Mouse (Mus musculus): ENCODE data around the gene Sirt5. TPM values are rescaled to one million over a fixed set of nuclear protein-coding genes. Genes with fewer than 3 reads are reported as not detected.
A peak's percentile ranks its signal among the peaks of the same experiment; 100 is the strongest.

The Sirt5 gene
- 2.6 and 9.7 TPM in 2 replicates for polyA plus RNA-seq (2011; ENCODE audit: insufficient read depth, insufficient read length, low replicate concordance, missing spikeins)

GRCm38 (mm10) chr13:43364985-43365824 is at the start of gene Sirt5:
Gene Sirt5, plus strand, starts transcription at chr13:43365496.
- H3K27ac ChIP-seq (ENCODE audit: control insufficient read depth, insufficient read depth, low read depth, low read length, poor library complexity) = peak within 1 kb of the TSS; percentile 28; the same call in 1 of the 2 replicates
- WGBS = 13% methylated on average over 42 of the region's 42 CpGs
- TF ChIP-seq CTCF (IDR thresholded peaks at IDR 0.05; ENCODE audit: control insufficient read depth, insufficient read depth, low read length) = peak; percentile 82
- 0 out of 2 replicates have a peak, but pooled peaks have one; percentile 36 for TF ChIP-seq POLR2A (IDR thresholded peaks at IDR 0.05; ENCODE audit: borderline replicate concordance, control insufficient read depth, low read depth, low read length)
- no peaks in the 10 kb centered on the region; the same call in 1 of the 2 replicates for H3K4me1 ChIP-seq (ENCODE audit: control insufficient read depth, insufficient read depth, low read length)
- peak within 1 kb of the TSS; percentile 89 for H3K4me3 ChIP-seq (replicated peaks; ENCODE audit: control insufficient read depth, low read depth, low read length)

GRCm38 (mm10) chr13:43317411-43317810 is 47.9 kb upstream of the Sirt5 start:
- 85% methylated on average over 5 of the region's 5 CpGs for WGBS
- TF ChIP-seq POLR2A (IDR thresholded peaks at IDR 0.05; ENCODE audit: borderline replicate concordance, control insufficient read depth, low read depth, low read length) (no peak), CTCF (IDR thresholded peaks at IDR 0.05; ENCODE audit: control insufficient read depth, insufficient read depth, low read length) (no peak)
- H3K4me1 ChIP-seq (ENCODE audit: control insufficient read depth, insufficient read depth, low read length) = no peaks in the 10 kb centered on the region
- H3K4me3 ChIP-seq (replicated peaks; ENCODE audit: control insufficient read depth, low read depth, low read length) = no peak overlapping the region
- H3K27ac ChIP-seq (ENCODE audit: control insufficient read depth, insufficient read depth, low read depth, low read length, poor library complexity) = no peak overlapping the region

- Histone ChIP-seq H3K27ac (ENCODE audit: control insufficient read depth, insufficient read depth, low read depth, low read length, poor library complexity) (no peak overlapping the region), H3K4me1 (ENCODE audit: control insufficient read depth, insufficient read depth, low read length) (no peaks in the 10 kb centered on the region), H3K4me3 (replicated peaks; ENCODE audit: control insufficient read depth, low read depth, low read length) (no peak overlapping the region)
- no peak for TF ChIP-seq POLR2A (IDR thresholded peaks at IDR 0.05; ENCODE audit: borderline replicate concordance, control insufficient read depth, low read depth, low read length)
- TF ChIP-seq CTCF (IDR thresholded peaks at IDR 0.05; ENCODE audit: control insufficient read depth, insufficient read depth, low read length) = no peak
- 29% methylated on average over 3 of the region's 3 CpGs for WGBS
Measured at GRCm38 (mm10) chr13:43319396-43319795, 45.9 kb upstream of the Sirt5 start.

GRCm38 (mm10) chr13:43321492-43321891 is 43.8 kb upstream of the Sirt5 start:
- no peaks in the 10 kb centered on the region for H3K4me1 ChIP-seq (ENCODE audit: control insufficient read depth, insufficient read depth, low read length)

GRCm38 (mm10) chr13:43325427-43325826 is 39.9 kb upstream of the Sirt5 start:
- WGBS = 5% methylated on average over 1 of the region's 1 CpGs
- TF ChIP-seq POLR2A (IDR thresholded peaks at IDR 0.05; ENCODE audit: borderline replicate concordance, control insufficient read depth, low read depth, low read length) (no peak), CTCF (IDR thresholded peaks at IDR 0.05; ENCODE audit: control insufficient read depth, insufficient read depth, low read length) (no peak)
- no peaks in the 10 kb centered on the region; the same call in 1 of the 2 replicates for H3K4me1 ChIP-seq (ENCODE audit: control insufficient read depth, insufficient read depth, low read length)
- no peak overlapping the region for H3K4me3 ChIP-seq (replicated peaks; ENCODE audit: control insufficient read depth, low read depth, low read length)
- no peak overlapping the region for H3K27ac ChIP-seq (ENCODE audit: control insufficient read depth, insufficient read depth, low read depth, low read length, poor library complexity)

More at GRCm38 (mm10) chr13:43321492-43321891, 43.8 kb upstream of the Sirt5 start:
- no peak for TF ChIP-seq CTCF (IDR thresholded peaks at IDR 0.05; ENCODE audit: control insufficient read depth, insufficient read depth, low read length)
- TF ChIP-seq POLR2A (IDR thresholded peaks at IDR 0.05; ENCODE audit: borderline replicate concordance, control insufficient read depth, low read depth, low read length) = no peak
- WGBS = 67% methylated on average over 2 of the region's 2 CpGs
- Histone ChIP-seq H3K27ac (ENCODE audit: control insufficient read depth, insufficient read depth, low read depth, low read length, poor library complexity) (no peak overlapping the region), H3K4me3 (replicated peaks; ENCODE audit: control insufficient read depth, low read depth, low read length) (no peak overlapping the region)

GRCm38 (mm10) chr13:43331721-43332444 is 33.4 kb upstream of the Sirt5 start:
- Histone ChIP-seq H3K4me1 (ENCODE audit: control insufficient read depth, insufficient read depth, low read length) (no peaks in the 10 kb centered on the region; the same call in 1 of the 2 replicates), H3K27ac (ENCODE audit: control insufficient read depth, insufficient read depth, low read depth, low read length, poor library complexity) (no peak overlapping the region), H3K4me3 (replicated peaks; ENCODE audit: control insufficient read depth, low read depth, low read length) (no peak overlapping the region)
- WGBS = 39% methylated on average over 11 of the region's 11 CpGs
- no peak for TF ChIP-seq CTCF (IDR thresholded peaks at IDR 0.05; ENCODE audit: control insufficient read depth, insufficient read depth, low read length)
- TF ChIP-seq POLR2A (IDR thresholded peaks at IDR 0.05; ENCODE audit: borderline replicate concordance, control insufficient read depth, low read depth, low read length) = no peak

GRCm38 (mm10) chr13:43332591-43332990 is 32.7 kb upstream of the Sirt5 start:
- H3K4me1 ChIP-seq (ENCODE audit: control insufficient read depth, insufficient read depth, low read length) = no peaks in the 10 kb centered on the region; the same call in 1 of the 2 replicates
- no peak overlapping the region for H3K4me3 ChIP-seq (replicated peaks; ENCODE audit: control insufficient read depth, low read depth, low read length)
- TF ChIP-seq CTCF (IDR thresholded peaks at IDR 0.05; ENCODE audit: control insufficient read depth, insufficient read depth, low read length) (no peak), POLR2A (IDR thresholded peaks at IDR 0.05; ENCODE audit: borderline replicate concordance, control insufficient read depth, low read depth, low read length) (no peak)
- no peak overlapping the region for H3K27ac ChIP-seq (ENCODE audit: control insufficient read depth, insufficient read depth, low read depth, low read length, poor library complexity)
- WGBS = 32% methylated on average over 7 of the region's 7 CpGs
